Mouse (Mus musculus): ENCODE measurements at regions not wholly inside any gene's neighbourhood (a gene's known extent, or its start where the extent isn't known, plus 50 kb on each side); places are given as distances from the start of the nearest gene placed in this dataset.

GRCm38 (mm10) chr12:92228585-92228984 is 379.6 kb upstream of the Sel1l start:
- WGBS: 82% methylated on average over 4 of the region's 4 CpGs
- no peaks in the 10 kb centered on the region for H3K4me1 ChIP-seq (ENCODE audit: control insufficient read depth, insufficient read depth, insufficient read length, low read length)
- no peak overlapping the region for H3K4me3 ChIP-seq (ENCODE audit: low read depth, low read length)
- H3K36me3 ChIP-seq (ENCODE audit: control insufficient read depth, insufficient read depth, low read length): no peaks in the 10 kb centered on the region
- TF ChIP-seq CTCF (IDR thresholded peaks at IDR 0.05; ENCODE audit: extremely low read depth, insufficient read length, insufficient replicate concordance, low read depth, low read length) (no peak), POLR2A (IDR thresholded peaks at IDR 0.05; ENCODE audit: low read depth, low read length) (no peak)
- H3K27ac ChIP-seq (ENCODE audit: insufficient read depth, low read depth, low read length): no peak overlapping the region
- no peaks in the 10 kb centered on the region for H3K27me3 ChIP-seq (ENCODE audit: control insufficient read depth, insufficient read depth, low read length)

GRCm38 (mm10) chr12:92203351-92203750 is 354.4 kb upstream of the Sel1l start:
- TF ChIP-seq CTCF (IDR thresholded peaks at IDR 0.05; ENCODE audit: extremely low read depth, insufficient read length, insufficient replicate concordance, low read depth, low read length) (no peak), POLR2A (IDR thresholded peaks at IDR 0.05; ENCODE audit: low read depth, low read length) (no peak)
- Histone ChIP-seq H3K27ac (ENCODE audit: insufficient read depth, low read depth, low read length) (no peak overlapping the region), H3K4me3 (ENCODE audit: low read depth, low read length) (no peak overlapping the region), H3K27me3 (ENCODE audit: control insufficient read depth, insufficient read depth, low read length) (no peaks in the 10 kb centered on the region), H3K4me1 (ENCODE audit: control insufficient read depth, insufficient read depth, insufficient read length, low read length) (no peaks in the 10 kb centered on the region), H3K36me3 (ENCODE audit: control insufficient read depth, insufficient read depth, low read length) (no peaks in the 10 kb centered on the region)
- WGBS: 85% methylated on average over 4 of the region's 4 CpGs

GRCm38 (mm10) chr12:92200602-92201001 is 351.6 kb upstream of the Sel1l start:
- Histone ChIP-seq H3K36me3 (ENCODE audit: control insufficient read depth, insufficient read depth, low read length) (no peaks in the 10 kb centered on the region), H3K4me3 (ENCODE audit: low read depth, low read length) (no peak overlapping the region), H3K4me1 (ENCODE audit: control insufficient read depth, insufficient read depth, insufficient read length, low read length) (no peaks in the 10 kb centered on the region), H3K27me3 (ENCODE audit: control insufficient read depth, insufficient read depth, low read length) (no peaks in the 10 kb centered on the region), H3K27ac (ENCODE audit: insufficient read depth, low read depth, low read length) (no peak overlapping the region)
- TF ChIP-seq CTCF (IDR thresholded peaks at IDR 0.05; ENCODE audit: extremely low read depth, insufficient read length, insufficient replicate concordance, low read depth, low read length) (no peak), POLR2A (IDR thresholded peaks at IDR 0.05; ENCODE audit: low read depth, low read length) (no peak)
- 44% methylated on average over 1 of the region's 1 CpGs for WGBS

GRCm38 (mm10) chr12:92198738-92199477 is 350.0 kb upstream of the Sel1l start:
- H3K36me3 ChIP-seq (ENCODE audit: control insufficient read depth, insufficient read depth, low read length): no peaks in the 10 kb centered on the region
- H3K4me1 ChIP-seq (ENCODE audit: control insufficient read depth, insufficient read depth, insufficient read length, low read length): no peaks in the 10 kb centered on the region
- no peaks in the 10 kb centered on the region for H3K27me3 ChIP-seq (ENCODE audit: control insufficient read depth, insufficient read depth, low read length)
- 86% methylated on average over 5 of the region's 5 CpGs for WGBS
- no peak overlapping the region for H3K4me3 ChIP-seq (ENCODE audit: low read depth, low read length)
- TF ChIP-seq CTCF (IDR thresholded peaks at IDR 0.05; ENCODE audit: extremely low read depth, insufficient read length, insufficient replicate concordance, low read depth, low read length): no peak
- TF ChIP-seq POLR2A (IDR thresholded peaks at IDR 0.05; ENCODE audit: low read depth, low read length): no peak
- no peak overlapping the region for H3K27ac ChIP-seq (ENCODE audit: insufficient read depth, low read depth, low read length)

- Histone ChIP-seq H3K4me1 (ENCODE audit: control insufficient read depth, insufficient read depth, insufficient read length, low read length) (no peaks in the 10 kb centered on the region), H3K27me3 (ENCODE audit: control insufficient read depth, insufficient read depth, low read length) (no peaks in the 10 kb centered on the region), H3K36me3 (ENCODE audit: control insufficient read depth, insufficient read depth, low read length) (no peaks in the 10 kb centered on the region), H3K27ac (ENCODE audit: insufficient read depth, low read depth, low read length) (no peak overlapping the region), H3K4me3 (ENCODE audit: low read depth, low read length) (no peak overlapping the region)
- TF ChIP-seq CTCF (IDR thresholded peaks at IDR 0.05; ENCODE audit: extremely low read depth, insufficient read length, insufficient replicate concordance, low read depth, low read length): no peak
- TF ChIP-seq POLR2A (IDR thresholded peaks at IDR 0.05; ENCODE audit: low read depth, low read length): no peak
- 65% methylated on average over 6 of the region's 6 CpGs for WGBS
These were observed 345.2 kb upstream of the Sel1l start for GRCm38 (mm10) chr12:92193934-92194685.

- WGBS: 43% methylated on average over 8 of the region's 8 CpGs
- H3K36me3 ChIP-seq (ENCODE audit: control insufficient read depth, insufficient read depth, low read length): no peaks in the 10 kb centered on the region
- no peak overlapping the region for H3K27ac ChIP-seq (ENCODE audit: insufficient read depth, low read depth, low read length)
- H3K27me3 ChIP-seq (ENCODE audit: control insufficient read depth, insufficient read depth, low read length): no peaks in the 10 kb centered on the region
- no peak overlapping the region for H3K4me3 ChIP-seq (ENCODE audit: low read depth, low read length)
- TF ChIP-seq POLR2A (IDR thresholded peaks at IDR 0.05; ENCODE audit: low read depth, low read length) (no peak), CTCF (IDR thresholded peaks at IDR 0.05; ENCODE audit: extremely low read depth, insufficient read length, insufficient replicate concordance, low read depth, low read length) (no peak)
- no peaks in the 10 kb centered on the region for H3K4me1 ChIP-seq (ENCODE audit: control insufficient read depth, insufficient read depth, insufficient read length, low read length)
These were observed 344.4 kb upstream of the Sel1l start for GRCm38 (mm10) chr12:92193199-92193933.

- Histone ChIP-seq H3K36me3 (ENCODE audit: control insufficient read depth, insufficient read depth, low read length) (no peaks in the 10 kb centered on the region), H3K4me3 (ENCODE audit: low read depth, low read length) (no peak overlapping the region), H3K27ac (ENCODE audit: insufficient read depth, low read depth, low read length) (no peak overlapping the region), H3K27me3 (ENCODE audit: control insufficient read depth, insufficient read depth, low read length) (no peaks in the 10 kb centered on the region), H3K4me1 (ENCODE audit: control insufficient read depth, insufficient read depth, insufficient read length, low read length) (no peaks in the 10 kb centered on the region)
- TF ChIP-seq CTCF (IDR thresholded peaks at IDR 0.05; ENCODE audit: extremely low read depth, insufficient read length, insufficient replicate concordance, low read depth, low read length) (no peak), POLR2A (IDR thresholded peaks at IDR 0.05; ENCODE audit: low read depth, low read length) (no peak)
These were observed 340.1 kb upstream of the Sel1l start for GRCm38 (mm10) chr12:92189022-92189421.
